Mouse (Mus musculus) megakaryocyte-erythroid progenitor cell, adult 5 weeks (primary cell): ENCODE results near the gene Vps54. TPM values are rescaled to one million over a fixed set of nuclear protein-coding genes. Genes with fewer than 3 reads are reported as not detected.

Source experiments
- polyA plus RNA-seq: library from polyadenylated mRNA; stranded (reverse); fragments of >175 nt; gene quantifications from 2 replicates; pipeline ENCODE4 v1.2.3, GENCODE M21; 2012

The Vps54 gene
- polyA plus RNA-seq = 1.5 and 2.1 TPM in 2 replicates

DNA sequence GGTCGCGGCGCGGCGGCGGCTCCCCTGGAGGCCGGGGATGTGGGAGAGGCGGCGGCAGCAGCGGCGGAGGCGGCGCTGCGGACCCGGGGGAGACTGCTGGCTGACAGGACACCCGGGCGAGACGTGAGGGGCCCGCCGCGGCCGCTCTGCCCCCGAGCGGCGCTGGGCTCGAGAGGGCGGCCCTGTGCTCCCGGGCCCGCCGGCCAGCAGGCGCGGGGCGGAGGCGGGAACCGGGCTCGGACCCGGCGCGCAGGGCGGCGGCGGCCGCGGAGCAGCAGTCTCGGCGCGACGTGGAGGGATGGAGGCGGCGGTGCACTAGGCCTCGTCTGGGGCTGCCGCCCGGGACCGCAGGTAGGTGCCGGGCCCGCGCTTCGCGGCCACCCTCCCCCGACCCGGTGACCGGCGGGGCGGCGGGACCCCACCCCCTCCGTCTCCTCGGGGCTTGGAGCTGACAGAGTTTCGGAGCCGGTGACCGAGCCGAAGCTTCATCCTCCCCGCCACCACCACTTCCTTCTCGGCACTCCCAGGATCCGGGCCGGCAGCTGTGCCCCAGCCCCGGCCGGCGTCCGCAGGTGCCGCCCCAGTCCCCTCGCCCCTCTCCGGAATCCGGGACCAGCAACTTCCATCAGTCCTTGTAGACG is at the start of gene Vps54:
TSS of gene Vps54 (plus strand) at position 261 of the 641 bp plus-strand sequence.

Other genes starting within 250 kb of the Vps54 start
- 33.7 and 37.5 TPM in 2 replicates for gene Peli1, start 148.0 kb upstream of the Vps54 start, polyA plus RNA-seq
- 9.6 and 9.8 TPM in 2 replicates for gene Ugp2, start 131.9 kb downstream of the Vps54 start, polyA plus RNA-seq